Mouse (Mus musculus) midbrain, postnatal 0 days (tissue): ENCODE measurements at regions not wholly inside any gene's neighbourhood (a gene's known extent, or its start where the extent isn't known, plus 50 kb on each side); places are given as distances from the start of the nearest gene placed in this dataset.
A peak's percentile ranks its signal among the peaks of the same experiment; 100 is the strongest.

Experiments
- ATAC-seq: fragments of 200-750 bp; cut with Nextera tagmentation; 2 replicates; pipeline ENCODE4 v1.8.0; 2017; ENCODE audit warnings: moderate number of reproducible peaks, mild to moderate bottlenecking, moderate TSS enrichment, moderate library complexity; ENCODE audit not compliant: low FRiP score
- DNase-seq: peaks from one replicate; pipeline ENCODE4 v3.0.0-alpha.2; 2015; ENCODE audit warnings: low spot score
- H3K27ac ChIP-seq: fragments of 300-500 bp; sonication (generic); 2 replicates; pipeline ENCODE4 v1.5.1; 2014; ENCODE audit warnings: low read depth, mild to moderate bottlenecking, low read length, mixed read lengths
- H3K27me3 ChIP-seq: fragments of 300-500 bp; sonication (generic); 2 replicates; pipeline ENCODE4 v1.6.1; 2014; ENCODE audit warnings: low read length, control low read depth, mixed read lengths; ENCODE audit not compliant: insufficient read depth
- H3K36me3 ChIP-seq: fragments of 300-500 bp; sonication (generic); 2 replicates; pipeline ENCODE4 v1.6.1; 2014; ENCODE audit warnings: low read length, control low read depth, mixed read lengths; ENCODE audit not compliant: insufficient read depth
- H3K4me1 ChIP-seq: fragments of 300-500 bp; sonication (generic); 2 replicates; pipeline ENCODE4 v1.6.1; 2014; ENCODE audit warnings: mild to moderate bottlenecking, control low read depth, antibody characterized with exemption, low read length, mixed read lengths; ENCODE audit not compliant: insufficient read depth
- H3K4me2 ChIP-seq: fragments of 300-500 bp; sonication (generic); 2 replicates; pipeline ENCODE4 v1.6.1; 2014; ENCODE audit warnings: low read depth, mild to moderate bottlenecking, low read length, mixed read lengths; ENCODE audit not compliant: poor library complexity, severe bottlenecking
- H3K4me3 ChIP-seq: fragments of 300-500 bp; sonication (generic); 2 replicates; pipeline ENCODE4 v1.5.1; 2014; ENCODE audit warnings: low read depth, mild to moderate bottlenecking, low read length, moderate library complexity
- H3K9ac ChIP-seq: fragments of 300-500 bp; sonication (generic); replicated peaks from 2 replicates; pipeline ENCODE4 v1.6.1; 2014; ENCODE audit warnings: mild to moderate bottlenecking, low read length, moderate library complexity, mixed read lengths; ENCODE audit not compliant: poor library complexity, severe bottlenecking
- H3K9me3 ChIP-seq: fragments of 300-500 bp; sonication (generic); 2 replicates; pipeline ENCODE4 v1.6.1; 2016; ENCODE audit warnings: low read length, control low read depth
- CTCF ChIP-seq: IDR thresholded peaks from 2 replicates; pipeline ENCODE4 v1.5.1; 2016; ENCODE audit warnings: antibody characterized with exemption, mild to moderate bottlenecking
- WGBS: fragments of 180-500 bp; shearing (Covaris S2); extraction: QIAGEN DNeasy Blood & Tissue Kit; methylation state at CpG from one replicate; pipeline ENCODE4 v1.1.7; 2014; 5-methylcytosine and 5-hydroxymethylcytosine counted together

- Histone ChIP-seq H3K36me3 (no peaks in the 10 kb centered on the region), H3K9ac (no peak overlapping the region), H3K27me3 (no peaks in the 10 kb centered on the region), H3K27ac (no peak overlapping the region), H3K4me3 (no peak overlapping the region), H3K9me3 (no peaks in the 10 kb centered on the region), H3K4me1 (no peaks in the 10 kb centered on the region), H3K4me2 (no peak overlapping the region)
- DNase-seq = no peak
- no peak for ATAC-seq
- 85% methylated on average over 1 of the region's 1 CpGs for WGBS
- no peak for TF ChIP-seq CTCF
Observed at GRCm38 (mm10) chr1:185918663-185919062, 198.4 kb downstream of the Lyplal1 start.

- Histone ChIP-seq H3K27ac (no peak overlapping the region), H3K27me3 (no peaks in the 10 kb centered on the region), H3K4me2 (no peak overlapping the region), H3K36me3 (no peaks in the 10 kb centered on the region), H3K4me3 (no peak overlapping the region), H3K4me1 (no peaks in the 10 kb centered on the region), H3K9ac (no peak overlapping the region), H3K9me3 (no peaks in the 10 kb centered on the region)
- no peak for DNase-seq
- 69% methylated on average over 2 of the region's 2 CpGs for WGBS
- ATAC-seq = no peak
- TF ChIP-seq CTCF = no peak
Observed at GRCm38 (mm10) chr1:185923723-185924122, 193.4 kb downstream of the Lyplal1 start.

- Histone ChIP-seq H3K27ac (no peak overlapping the region), H3K27me3 (no peaks in the 10 kb centered on the region), H3K4me2 (no peak overlapping the region), H3K9ac (no peak overlapping the region), H3K9me3 (no peaks in the 10 kb centered on the region), H3K36me3 (no peaks in the 10 kb centered on the region), H3K4me3 (no peak overlapping the region), H3K4me1 (no peaks in the 10 kb centered on the region)
- no peak for ATAC-seq
- 3% methylated on average over 2 of the region's 2 CpGs for WGBS
- TF ChIP-seq CTCF = no peak
- DNase-seq = peak; percentile 8
Observed at GRCm38 (mm10) chr1:185929000-185929399, 188.1 kb downstream of the Lyplal1 start.

GRCm38 (mm10) chr1:185929761-185930160 is 187.3 kb downstream of the Lyplal1 start:
- no peak for ATAC-seq

GRCm38 (mm10) chr1:185933623-185934022 is 183.5 kb downstream of the Lyplal1 start:
- Histone ChIP-seq H3K9ac (no peak overlapping the region), H3K4me1 (no peaks in the 10 kb centered on the region), H3K4me3 (no peak overlapping the region), H3K27me3 (no peaks in the 10 kb centered on the region), H3K4me2 (no peak overlapping the region), H3K27ac (no peak overlapping the region), H3K9me3 (no peaks in the 10 kb centered on the region), H3K36me3 (no peaks in the 10 kb centered on the region)
- 88% methylated on average over 3 of the region's 3 CpGs for WGBS
- no peak for DNase-seq
- no peak for TF ChIP-seq CTCF
- ATAC-seq = no peak

More at GRCm38 (mm10) chr1:185929761-185930160, 187.3 kb downstream of the Lyplal1 start:
- H3K4me3 ChIP-seq = no peak overlapping the region
- 88% methylated on average over 5 of the region's 5 CpGs for WGBS
- DNase-seq = no peak
- no peak overlapping the region for H3K9ac ChIP-seq
- TF ChIP-seq CTCF = peak; percentile 39
- no peak overlapping the region for H3K27ac ChIP-seq
- H3K27me3 ChIP-seq = no peaks in the 10 kb centered on the region
- H3K36me3 ChIP-seq = no peaks in the 10 kb centered on the region
- H3K9me3 ChIP-seq = no peaks in the 10 kb centered on the region
- no peaks in the 10 kb centered on the region for H3K4me1 ChIP-seq
- no peak overlapping the region for H3K4me2 ChIP-seq

GRCm38 (mm10) chr1:185937026-185937425 is 180.1 kb downstream of the Lyplal1 start:
- no peak overlapping the region for H3K27ac ChIP-seq
- TF ChIP-seq CTCF = no peak
- no peaks in the 10 kb centered on the region for H3K36me3 ChIP-seq
- H3K9ac ChIP-seq = no peak overlapping the region
- DNase-seq (no peak), ATAC-seq (no peak)
- no peak overlapping the region for H3K4me3 ChIP-seq
- no peaks in the 10 kb centered on the region for H3K27me3 ChIP-seq
- no peak overlapping the region for H3K4me2 ChIP-seq
- H3K4me1 ChIP-seq = no peaks in the 10 kb centered on the region
- no peaks in the 10 kb centered on the region for H3K9me3 ChIP-seq

GRCm38 (mm10) chr1:185939914-185940313 is 177.2 kb downstream of the Lyplal1 start:
- no peak overlapping the region for H3K27ac ChIP-seq
- H3K36me3 ChIP-seq = no peaks in the 10 kb centered on the region
- no peak overlapping the region for H3K9ac ChIP-seq
- H3K4me1 ChIP-seq = no peaks in the 10 kb centered on the region
- TF ChIP-seq CTCF = no peak
- no peak overlapping the region for H3K4me3 ChIP-seq
- 81% methylated on average over 3 of the region's 3 CpGs for WGBS
- ATAC-seq (no peak), DNase-seq (no peak)
- H3K9me3 ChIP-seq = no peaks in the 10 kb centered on the region
- H3K4me2 ChIP-seq = no peak overlapping the region
- H3K27me3 ChIP-seq = no peaks in the 10 kb centered on the region
